Mouse (Mus musculus): ENCODE results near the gene Med13. TPM values are rescaled to one million over a fixed set of nuclear protein-coding genes. Genes with fewer than 3 reads are reported as not detected.
A peak's percentile ranks its signal among the peaks of the same experiment; 100 is the strongest.
"Not testable (repeated sequence)": the region's sequence is repeated elsewhere in the genome, so short reads cannot be mapped to it uniquely, and the experiment has no call there.

The Med13 gene
- total RNA-seq, 2 experiments from 2014 or later: 49.8 to 56.6 TPM

DNA sequence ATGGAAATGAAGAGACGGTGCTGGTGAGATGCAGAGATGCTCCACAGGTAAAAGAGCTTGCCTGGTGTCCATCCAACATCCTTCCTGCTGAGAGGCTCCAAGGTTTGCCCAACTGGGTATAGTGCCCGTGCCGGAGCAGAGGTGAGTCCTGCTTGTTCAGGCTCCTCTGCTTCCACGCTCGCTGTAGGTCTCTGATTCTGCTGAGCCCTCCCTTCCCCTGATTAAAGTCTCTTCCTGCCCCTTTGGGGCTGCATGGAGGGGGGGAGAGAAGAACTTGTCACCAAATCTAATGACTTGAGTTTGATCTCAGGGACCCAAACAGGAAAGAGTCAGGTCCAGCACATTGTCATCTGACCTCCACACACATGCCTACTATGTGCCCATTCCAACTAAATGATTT lies 12.5 kb upstream of the Med13 start:
- TF ChIP-seq CTCF (conservative IDR thresholded peaks at IDR 0.05): no peak
- H3K4me3 ChIP-seq: no peak overlapping the region
- H3K27ac ChIP-seq: no peak overlapping the region
- DNase-seq (ENCODE audit: low spot score in 2 of 2): no peak

GRCm38 (mm10) chr11:86369003-86369402 lies 11.6 kb upstream of the Med13 start:
- TF ChIP-seq CTCF (conservative IDR thresholded peaks at IDR 0.05): no peak
- DNase-seq (ENCODE audit: low spot score in 2 of 2): no peak
- no peak overlapping the region for H3K4me3 ChIP-seq
- H3K27ac ChIP-seq: no peak overlapping the region

GRCm38 (mm10) chr11:86364709-86365452 lies 7.5 kb upstream of the Med13 start:
- no peak overlapping the region for H3K27ac ChIP-seq

GRCm38 (mm10) chr11:86357984-86358528 lies 654 bp upstream of the Med13 start:
- TF ChIP-seq CTCF (conservative IDR thresholded peaks at IDR 0.05): peak; percentile 87
- Histone ChIP-seq H3K4me3 (peak overlapping the region; percentile 96), H3K27ac (peak overlapping the region; percentile 98)
- DNase-seq (ENCODE audit: low spot score in 2 of 2): peak; percentile 99

More at GRCm38 (mm10) chr11:86364709-86365452, 7.5 kb upstream of the Med13 start:
- no peak overlapping the region for H3K4me3 ChIP-seq
- no peak for DNase-seq (ENCODE audit: low spot score in 2 of 2)
- TF ChIP-seq CTCF (conservative IDR thresholded peaks at IDR 0.05): no peak

GRCm38 (mm10) chr11:86356007-86356853 lies 1.2 kb downstream of the Med13 start:
- peak overlapping the region; percentile 96 for H3K4me3 ChIP-seq
- DNase-seq (ENCODE audit: low spot score in 2 of 2): no peak
- H3K27ac ChIP-seq: peak overlapping the region; percentile 98; the same call in 1 of the 2 replicates
- TF ChIP-seq CTCF (conservative IDR thresholded peaks at IDR 0.05): no peak

- no peak for TF ChIP-seq CTCF (conservative IDR thresholded peaks at IDR 0.05)
- DNase-seq (ENCODE audit: low spot score in 2 of 2): no peak
- Histone ChIP-seq H3K4me3 (peak overlapping the region; percentile 11), H3K27ac (no peak overlapping the region)
These were observed 3.8 kb downstream of the Med13 start for GRCm38 (mm10) chr11:86353586-86353985.

GRCm38 (mm10) chr11:86351766-86352315 lies 5.6 kb downstream of the Med13 start:
- no peak for TF ChIP-seq CTCF (conservative IDR thresholded peaks at IDR 0.05)

GRCm38 (mm10) chr11:86350636-86351138 lies 6.7 kb downstream of the Med13 start:
- Histone ChIP-seq H3K27ac (no peak overlapping the region), H3K4me3 (no peak overlapping the region)
- no peak for TF ChIP-seq CTCF (conservative IDR thresholded peaks at IDR 0.05)
- DNase-seq (ENCODE audit: low spot score in 2 of 2): no peak

More at GRCm38 (mm10) chr11:86351766-86352315, 5.6 kb downstream of the Med13 start:
- no peak for DNase-seq (ENCODE audit: low spot score in 2 of 2)
- peak overlapping the region; percentile 23; the same call in 1 of the 2 replicates for H3K27ac ChIP-seq
- H3K4me3 ChIP-seq: no peak overlapping the region

GRCm38 (mm10) chr11:86349325-86349724 lies 8.1 kb downstream of the Med13 start:
- TF ChIP-seq CTCF (conservative IDR thresholded peaks at IDR 0.05): no peak
- H3K4me3 ChIP-seq: no peak overlapping the region
- no peak overlapping the region for H3K27ac ChIP-seq
- no peak for DNase-seq (ENCODE audit: low spot score in 2 of 2)

DNA sequence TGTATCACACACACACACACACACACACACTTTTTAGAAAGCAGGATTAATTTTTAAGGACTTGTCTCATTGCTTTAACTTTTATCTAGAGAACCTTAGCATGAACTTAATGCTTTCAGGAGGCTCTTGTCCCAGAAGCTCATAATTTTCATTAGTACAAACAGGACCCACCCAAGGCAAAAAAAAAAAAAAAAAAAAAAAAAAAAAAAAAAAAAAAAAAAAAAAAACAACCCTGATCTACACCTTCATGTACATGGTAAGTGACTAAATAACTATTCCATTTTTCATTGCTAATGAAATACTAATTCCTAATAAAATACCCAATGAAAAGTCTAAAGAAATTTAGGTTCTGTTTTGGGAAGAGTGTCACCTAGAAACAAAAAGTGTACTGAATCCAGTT lies 8.5 kb downstream of the Med13 start:
- no peak for TF ChIP-seq CTCF (conservative IDR thresholded peaks at IDR 0.05)
- no peak for DNase-seq (ENCODE audit: low spot score in 2 of 2)

GRCm38 (mm10) chr11:86347387-86348122 lies 9.8 kb downstream of the Med13 start:
- TF ChIP-seq CTCF (conservative IDR thresholded peaks at IDR 0.05): no peak
- Histone ChIP-seq H3K4me3 (no peak overlapping the region), H3K27ac (no peak overlapping the region)
- no peak for DNase-seq (ENCODE audit: low spot score in 2 of 2)

More for the DNA sequence above, 8.5 kb downstream of the Med13 start:
- Histone ChIP-seq H3K27ac (no peak overlapping the region), H3K4me3 (no peak overlapping the region)

DNA sequence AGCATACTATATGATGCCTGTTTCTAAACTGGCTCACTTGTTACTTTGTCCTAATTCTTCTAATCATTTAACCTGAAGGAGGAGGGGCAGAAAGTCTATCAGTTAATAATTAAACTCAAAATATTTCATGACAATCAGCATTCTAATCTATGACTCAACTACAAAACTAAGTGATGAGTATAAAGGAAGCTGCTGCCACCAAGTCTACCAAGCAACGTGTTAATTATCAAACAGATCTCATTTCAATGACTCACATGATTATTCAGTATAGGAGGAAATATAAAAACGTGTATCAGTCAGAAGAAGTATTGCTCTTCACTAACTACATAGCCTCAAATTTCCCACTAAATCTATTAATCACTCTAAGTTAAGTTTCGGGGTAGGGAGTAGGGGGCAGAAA lies 10.9 kb downstream of the Med13 start:
- TF ChIP-seq CTCF (conservative IDR thresholded peaks at IDR 0.05): no peak
- Histone ChIP-seq H3K27ac (no peak overlapping the region), H3K4me3 (no peak overlapping the region)
- DNase-seq (ENCODE audit: low spot score in 2 of 2): no peak

DNA sequence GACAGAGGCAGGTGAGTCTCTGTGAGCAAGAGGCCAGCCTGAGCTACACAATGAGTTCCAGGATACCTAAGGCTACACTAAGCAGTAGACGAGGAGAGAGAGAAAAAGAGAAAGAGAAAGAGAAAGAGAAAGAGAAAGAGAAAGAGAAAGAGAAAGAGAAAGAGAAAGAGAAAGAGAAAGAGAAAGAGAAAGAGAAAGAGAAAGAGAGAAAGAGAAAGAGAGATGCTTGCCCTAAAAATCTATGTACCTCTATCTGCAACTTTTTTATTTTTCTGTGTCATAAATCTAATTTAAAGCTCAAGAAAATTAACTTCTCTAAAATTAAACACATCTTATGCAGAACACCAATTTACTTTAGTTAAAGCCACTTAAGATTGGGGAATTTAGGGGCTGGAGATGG lies 12.5 kb downstream of the Med13 start:
- DNase-seq (ENCODE audit: low spot score in 2 of 2); H3K27ac ChIP-seq; H3K4me3 ChIP-seq: not testable (repeated sequence)
